Mouse (Mus musculus): ENCODE measurements around the gene Sik1.
"Not testable (repeated sequence)": the region's sequence is repeated elsewhere in the genome, so short reads cannot be mapped to it uniquely, and the experiment has no call there.

Gene Sik1

DNA sequence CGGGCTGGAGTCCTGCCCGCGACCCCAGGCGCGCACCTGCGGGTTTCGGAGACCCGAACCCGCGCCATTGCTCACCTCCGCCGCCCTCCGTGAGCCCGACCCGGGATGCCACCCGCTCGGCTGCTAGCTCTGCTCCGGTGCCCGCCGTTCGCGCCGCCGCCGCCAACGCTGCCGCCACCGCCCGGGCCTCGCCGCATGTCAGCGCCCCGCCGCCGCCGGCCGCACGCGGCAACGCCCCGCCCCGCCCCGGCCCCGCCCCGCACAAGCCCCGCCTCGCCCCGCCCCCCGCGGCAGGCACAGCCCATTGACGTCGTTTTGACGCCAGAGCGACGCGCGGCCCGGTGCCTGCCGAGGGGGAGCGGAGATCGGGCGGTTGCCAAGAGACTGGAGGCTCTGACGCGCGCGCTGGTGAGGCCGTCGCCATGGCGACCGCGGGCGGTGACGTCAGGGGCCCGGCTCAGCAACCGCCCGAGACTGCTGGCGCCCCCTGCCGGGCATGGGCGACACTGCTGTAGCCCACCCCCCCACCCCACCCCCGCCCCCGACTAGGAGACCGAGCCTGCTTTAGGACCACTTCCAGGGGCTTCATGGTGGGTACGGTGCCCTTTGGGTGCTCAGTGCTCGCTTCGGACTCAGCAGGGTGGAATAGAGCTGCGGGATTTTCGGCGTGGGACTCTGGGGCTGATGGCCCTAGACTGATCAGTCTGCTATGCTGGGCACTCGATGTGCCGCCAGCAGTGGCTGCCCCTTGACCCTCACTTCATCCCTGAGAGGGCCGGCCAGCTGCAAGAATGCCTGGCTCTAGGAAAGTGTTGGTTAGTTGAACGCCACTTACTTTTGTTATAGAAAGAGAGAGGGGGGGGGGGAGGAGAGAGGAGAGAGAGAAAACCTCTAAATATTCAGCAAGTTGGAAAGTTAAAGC lies at the start of gene Sik1:
Gene Sik1, minus strand, starts transcription at position 208 of the 922 bp plus-strand sequence.
- DNase-seq (ENCODE audit: low spot score in 2 of 2), result peak; percentile 94 to 95

DNA sequence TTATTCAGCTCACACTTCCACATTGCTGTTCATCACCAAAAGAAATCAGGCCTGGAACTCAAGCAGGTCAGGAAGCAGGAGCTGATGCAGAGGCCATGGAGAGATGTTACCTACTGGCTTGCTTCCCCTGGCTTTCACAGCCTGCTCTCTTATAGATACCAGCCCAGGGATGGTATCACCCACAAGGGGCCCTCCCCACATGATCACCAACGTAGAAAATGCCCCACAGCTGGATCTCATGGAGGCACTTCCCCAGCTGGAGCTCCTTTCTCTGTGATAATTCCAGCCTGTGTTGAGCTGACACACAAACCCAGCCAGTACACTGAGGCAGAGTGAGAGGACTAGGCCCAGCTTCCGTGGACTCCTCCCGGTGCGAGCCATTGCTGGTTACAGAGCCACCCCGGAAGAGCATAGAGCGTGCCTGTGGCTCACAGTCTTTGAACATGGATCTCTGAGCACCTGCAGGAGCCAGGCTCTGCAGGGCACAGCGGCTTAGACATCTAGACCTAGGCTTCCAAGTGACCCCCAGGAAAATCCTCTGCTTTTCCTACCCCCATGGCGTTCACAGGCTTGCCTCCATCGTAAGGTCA lies 49.7 kb upstream of the Sik1 start:
- DNase-seq (ENCODE audit: low spot score in 2 of 2), result no peak

DNA sequence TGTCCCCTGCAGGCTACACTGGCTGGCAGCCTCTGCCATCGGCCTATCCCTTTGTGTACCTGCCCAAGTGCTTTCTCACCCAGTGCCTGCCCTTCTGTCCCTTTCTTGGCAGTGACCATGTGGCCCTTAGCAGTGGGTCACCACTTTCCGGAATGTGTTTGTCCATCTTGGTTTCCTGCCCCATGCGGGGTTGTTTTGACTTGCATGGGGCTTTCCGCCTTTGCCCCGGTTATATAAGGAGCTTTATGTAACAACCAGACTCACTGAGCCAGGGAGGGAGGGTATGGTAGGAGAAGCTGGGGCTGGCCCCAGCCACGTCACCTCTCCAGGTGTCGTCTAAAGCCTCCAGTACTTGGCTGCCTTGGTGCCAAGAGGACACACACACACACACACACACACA lies 48.4 kb upstream of the Sik1 start:
- no peak for DNase-seq (ENCODE audit: low spot score in 2 of 2)

DNA sequence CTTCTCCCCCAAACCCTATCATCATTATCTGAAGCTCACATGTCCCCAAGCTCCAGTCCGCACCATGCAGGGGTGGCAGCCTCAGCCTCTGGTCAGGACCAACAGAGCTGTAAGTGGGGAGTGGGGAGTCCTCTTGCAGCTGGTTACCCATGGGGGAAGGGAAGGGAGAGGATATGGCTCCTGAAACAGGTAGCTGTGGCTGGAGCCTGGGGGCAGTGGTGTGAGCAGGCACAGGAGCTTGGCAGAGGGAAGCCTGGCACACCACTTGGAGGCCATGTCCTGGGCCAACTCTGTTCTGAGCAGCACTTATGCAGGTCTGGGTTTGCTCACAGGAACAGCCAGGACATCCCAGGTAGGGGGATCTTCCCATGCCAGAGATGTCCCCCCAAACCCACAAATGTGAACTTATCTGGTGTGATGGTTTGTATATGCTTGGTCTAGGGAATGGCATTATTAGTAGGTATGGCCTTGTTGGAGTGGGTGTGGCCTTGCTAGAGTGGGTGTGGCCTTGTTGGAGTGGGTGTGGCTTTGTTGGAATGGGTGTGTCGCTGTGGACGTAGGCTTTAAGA lies 47.1 kb upstream of the Sik1 start:
- DNase-seq (ENCODE audit: low spot score in 2 of 2), result no peak

DNA sequence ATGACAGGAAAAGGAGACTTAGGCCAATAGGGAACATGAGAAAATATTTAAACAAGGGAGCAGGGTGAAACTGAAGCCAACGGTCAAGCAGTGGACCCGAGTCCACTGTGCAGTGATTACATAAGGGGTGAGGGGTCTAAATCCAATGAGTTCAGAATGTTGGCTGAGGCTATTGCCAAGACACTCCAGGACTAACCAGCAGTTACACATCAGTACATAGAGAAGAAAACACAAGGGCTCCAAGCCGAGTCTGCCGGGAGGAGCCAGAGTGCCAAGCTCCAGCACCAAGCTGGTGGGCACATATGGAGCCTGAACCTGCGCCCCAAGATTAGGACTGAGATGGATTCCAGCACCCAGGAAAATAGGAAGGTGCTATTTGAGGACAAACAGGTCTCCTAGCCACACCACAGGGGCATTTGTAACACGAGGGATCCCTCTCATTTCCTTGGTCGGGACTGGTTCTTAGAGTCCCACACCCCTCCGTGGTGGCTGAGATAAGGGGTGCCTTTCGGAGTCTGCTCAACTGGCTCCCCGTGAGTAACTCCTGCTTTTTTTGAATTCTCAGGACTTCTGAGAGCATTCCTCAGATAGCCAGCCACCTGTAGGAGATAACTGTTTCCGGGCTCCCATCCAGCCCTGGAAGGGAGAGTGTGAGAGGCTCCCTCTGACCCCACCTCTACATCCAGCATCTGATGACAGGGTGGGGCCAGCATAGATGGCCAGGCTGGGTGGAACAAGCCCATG lies 46.0 kb upstream of the Sik1 start:
- DNase-seq (ENCODE audit: low spot score in 2 of 2), result no peak

DNA sequence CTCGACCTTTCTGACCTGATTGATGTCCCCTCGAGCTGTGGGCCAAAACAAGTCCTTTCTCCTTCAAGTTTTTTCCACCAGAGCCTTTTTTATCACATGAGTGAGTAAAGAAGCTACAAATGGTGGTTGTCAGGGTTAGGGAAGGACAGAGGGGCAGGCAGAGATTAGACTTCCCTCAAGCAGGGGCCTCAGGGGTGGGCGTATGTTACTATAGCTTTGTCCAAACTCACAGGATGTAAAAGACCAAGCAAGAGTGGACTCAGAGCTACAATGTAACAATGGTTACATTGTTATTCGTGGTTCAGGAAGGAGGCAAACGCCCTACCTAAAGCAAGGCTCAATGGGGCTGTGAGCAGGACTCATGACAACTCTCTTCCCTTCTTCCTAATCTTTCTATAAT lies 43.3 kb upstream of the Sik1 start:
- no peak for DNase-seq (ENCODE audit: low spot score in 2 of 2)

DNA sequence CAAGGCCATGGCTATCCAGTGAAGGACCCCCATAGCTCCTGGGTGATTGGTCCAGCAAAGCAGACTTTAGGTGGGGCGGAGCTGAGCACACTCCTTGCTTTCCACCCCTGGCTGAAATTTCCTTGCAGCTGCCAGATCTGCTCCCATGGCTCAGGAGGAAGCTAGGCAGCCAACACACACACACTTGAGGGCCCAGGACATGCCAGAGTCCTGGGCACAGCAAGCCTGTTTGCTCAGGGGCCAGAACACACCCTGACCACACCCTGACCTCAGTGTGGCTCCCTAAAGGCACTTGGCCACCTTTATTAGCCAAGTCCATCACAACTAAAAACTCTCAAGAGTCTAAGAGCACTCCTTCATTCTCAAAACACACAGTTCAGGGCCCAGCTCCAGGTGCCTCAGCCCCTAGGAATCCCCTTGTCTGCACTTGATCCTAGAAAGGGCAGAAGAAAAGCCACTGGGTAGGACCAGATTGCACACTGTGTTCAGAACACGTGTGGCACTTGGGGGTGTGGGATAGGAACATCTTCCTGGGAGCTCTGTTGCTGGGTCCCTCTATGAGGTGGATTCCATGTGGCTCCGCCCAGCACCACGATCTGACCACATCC lies 41.7 kb upstream of the Sik1 start:
- DNase-seq (ENCODE audit: low spot score in 2 of 2), result no peak

DNA sequence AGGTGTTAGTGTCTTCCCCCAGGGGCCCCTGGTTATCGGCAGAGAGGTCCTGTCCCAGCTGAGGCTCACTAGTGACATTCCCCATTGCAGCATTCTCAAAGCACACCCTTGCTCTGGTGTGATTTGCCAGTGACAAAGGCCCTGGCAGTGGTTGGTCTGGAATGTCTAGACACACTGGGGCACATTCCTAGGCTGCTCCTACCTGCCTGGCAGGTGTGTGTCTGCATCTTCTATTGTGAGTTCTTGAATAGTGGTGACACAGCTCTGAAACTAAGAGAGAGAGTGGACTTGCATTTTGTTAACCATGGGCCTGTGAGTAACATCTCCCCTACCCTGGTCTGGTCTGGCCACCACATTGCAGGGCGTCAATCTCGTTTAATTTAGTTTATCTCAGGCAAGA lies 41.1 kb upstream of the Sik1 start:
- no peak for DNase-seq (ENCODE audit: low spot score in 2 of 2)

DNA sequence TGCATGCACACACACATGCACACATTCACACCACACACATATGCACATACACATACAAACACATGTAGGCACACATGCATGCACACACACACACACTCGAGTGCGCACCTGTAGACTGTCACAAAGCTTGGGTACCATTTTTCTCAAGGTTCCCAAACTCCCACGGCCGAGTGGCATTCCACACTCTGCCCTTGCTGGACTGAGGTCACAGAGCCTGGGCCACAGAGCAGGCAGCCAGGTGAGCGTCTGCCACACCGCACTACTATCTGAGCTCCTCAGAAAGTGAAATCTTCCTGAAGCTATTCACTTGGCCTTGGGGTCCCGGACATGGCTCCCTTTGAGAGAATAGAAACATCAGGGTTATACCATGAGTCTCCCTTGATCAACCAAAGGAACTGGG lies 40.7 kb upstream of the Sik1 start:
- DNase-seq (ENCODE audit: low spot score in 2 of 2), result no peak

DNA sequence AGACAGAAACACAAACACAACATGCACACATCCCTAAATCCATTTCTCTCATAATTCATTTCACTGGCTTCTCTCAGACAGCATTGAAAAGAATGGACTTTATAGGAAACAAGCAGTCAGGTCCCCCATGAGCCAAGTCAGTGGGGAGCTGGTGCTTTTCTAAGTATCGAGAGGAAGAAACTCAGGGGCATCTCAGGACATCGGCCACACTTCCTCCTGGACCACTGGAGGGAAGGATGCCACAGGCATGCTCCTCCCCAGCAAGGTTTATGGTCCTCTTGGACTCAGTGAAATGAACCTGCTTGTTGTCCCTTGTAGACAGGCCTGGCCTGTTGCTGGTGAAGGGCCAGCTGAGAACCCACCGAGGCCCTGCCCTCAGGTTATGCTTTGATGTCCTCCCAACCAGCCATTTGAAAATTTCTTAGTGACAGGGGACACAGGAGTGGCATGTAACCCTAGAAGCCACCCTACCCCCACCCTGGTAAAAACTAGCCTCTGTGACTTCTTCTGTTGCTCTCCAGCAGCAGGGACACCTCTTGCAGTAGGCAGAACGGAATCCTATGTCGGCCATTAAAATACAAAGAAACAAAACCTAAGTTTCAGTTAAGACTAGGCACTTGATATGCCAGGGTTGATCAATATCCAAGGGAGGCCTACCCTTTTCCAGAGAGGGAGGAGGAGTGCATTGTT lies 37.9 kb upstream of the Sik1 start:
- DNase-seq (ENCODE audit: low spot score in 2 of 2), result no peak

DNA sequence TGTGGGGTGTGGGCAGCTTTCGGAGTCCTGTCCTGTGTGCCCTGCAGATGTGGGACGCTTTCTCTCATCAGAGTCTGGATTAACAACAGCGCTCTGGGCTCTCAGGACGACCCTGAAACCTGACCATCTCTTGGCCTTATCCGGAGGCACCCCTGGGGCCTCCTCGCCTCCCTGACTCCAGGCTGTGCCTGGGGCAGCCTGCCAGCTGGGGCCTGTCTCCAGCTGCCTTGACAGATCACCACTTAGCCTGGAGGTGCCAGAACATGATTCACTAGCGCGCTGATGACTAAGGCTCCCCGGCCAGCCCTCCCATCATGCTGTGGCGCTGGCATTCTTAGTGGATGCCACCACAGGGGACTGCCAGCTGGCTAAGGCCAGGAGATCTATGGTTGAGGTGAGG lies 37.1 kb upstream of the Sik1 start:
- DNase-seq (ENCODE audit: low spot score in 2 of 2), result peak; percentile 20 to 47

DNA sequence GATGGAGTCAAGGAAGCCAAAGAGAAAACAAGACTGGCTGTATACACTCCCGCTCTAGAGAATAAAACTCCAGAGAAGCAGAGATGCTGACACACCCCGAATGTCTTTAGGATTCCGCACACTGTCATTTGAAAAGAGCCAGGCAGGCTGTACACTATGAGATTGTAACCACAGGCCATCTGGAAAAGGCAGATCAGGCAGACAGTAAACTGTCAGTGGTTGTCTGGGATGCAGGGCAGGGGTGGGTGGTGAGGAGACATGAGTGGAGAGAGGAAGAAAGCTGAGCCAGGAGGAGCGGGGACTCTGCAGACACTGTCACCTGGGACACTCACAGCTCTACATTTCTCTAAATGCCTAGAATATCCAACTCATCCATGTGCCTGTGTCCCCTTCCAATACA lies 36.3 kb upstream of the Sik1 start:
- DNase-seq (ENCODE audit: low spot score in 2 of 2), result no peak

DNA sequence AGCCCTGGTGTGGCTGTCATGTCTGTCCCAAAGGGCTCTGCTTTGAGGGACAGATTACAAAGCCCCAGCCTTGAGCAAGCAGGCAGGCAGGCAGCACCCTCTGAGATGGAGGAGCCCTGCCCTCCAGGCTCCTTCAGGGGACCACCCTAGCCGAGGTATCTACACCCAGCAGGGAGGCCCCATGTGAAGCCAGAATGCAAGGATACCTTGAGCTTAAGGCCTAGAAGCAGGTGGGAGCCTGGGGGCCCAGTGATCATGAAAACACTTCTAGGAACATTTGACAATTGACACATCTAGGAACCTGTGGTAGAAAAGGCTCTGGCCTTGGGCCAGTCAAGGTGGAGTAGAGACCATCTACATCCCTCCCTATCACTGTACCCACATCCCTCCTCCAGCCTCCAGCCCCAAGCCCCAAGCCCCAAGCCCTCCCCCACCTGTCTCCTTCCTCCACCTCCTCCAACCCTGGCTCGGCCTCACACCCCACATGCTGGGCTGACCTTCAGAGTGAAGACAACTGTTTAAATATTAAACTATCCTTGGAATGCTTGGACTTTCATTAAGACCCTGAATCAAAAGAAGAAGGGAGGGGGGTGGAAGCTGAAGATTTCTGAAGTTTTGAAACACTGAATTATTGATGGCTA lies 34.8 kb upstream of the Sik1 start:
- no peak for DNase-seq (ENCODE audit: low spot score in 2 of 2)

DNA sequence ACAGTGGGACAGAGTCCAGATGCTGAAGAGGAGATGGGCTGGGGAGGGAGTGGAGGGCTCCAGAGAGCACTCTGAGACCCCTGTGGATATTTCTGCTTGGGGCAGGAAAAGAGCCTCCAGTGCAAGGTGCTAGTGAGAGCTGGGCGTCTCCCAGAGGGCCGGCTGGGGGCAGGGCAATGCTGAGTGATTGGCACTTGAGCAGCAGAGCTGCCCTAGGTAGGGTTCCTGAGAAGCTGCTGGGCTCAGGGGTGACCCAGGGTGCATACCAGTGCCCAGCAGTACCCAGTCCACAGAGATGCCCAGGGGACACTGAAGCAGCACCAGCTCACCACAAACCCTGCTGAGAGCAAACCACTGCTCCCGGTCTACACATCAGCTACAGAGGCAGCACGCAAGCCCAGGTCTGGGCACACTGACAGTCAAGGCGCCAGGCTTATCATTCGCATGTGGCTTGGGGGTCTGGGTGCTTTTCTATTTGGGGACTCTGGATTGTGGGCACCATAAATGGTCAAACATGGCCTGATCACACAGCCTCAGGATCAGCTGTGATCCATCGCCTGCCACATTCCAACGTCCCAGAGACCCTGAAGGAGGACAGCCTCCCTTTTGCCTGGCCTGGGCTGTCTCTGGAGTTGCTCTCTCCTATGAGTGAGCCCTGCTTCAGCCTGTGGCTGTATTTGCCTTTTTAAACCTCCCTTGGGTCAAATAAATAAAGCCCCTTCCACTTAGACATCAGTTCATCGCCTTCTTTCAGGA lies 34.0 kb upstream of the Sik1 start:
- DNase-seq (ENCODE audit: low spot score in 2 of 2), result no peak

DNA sequence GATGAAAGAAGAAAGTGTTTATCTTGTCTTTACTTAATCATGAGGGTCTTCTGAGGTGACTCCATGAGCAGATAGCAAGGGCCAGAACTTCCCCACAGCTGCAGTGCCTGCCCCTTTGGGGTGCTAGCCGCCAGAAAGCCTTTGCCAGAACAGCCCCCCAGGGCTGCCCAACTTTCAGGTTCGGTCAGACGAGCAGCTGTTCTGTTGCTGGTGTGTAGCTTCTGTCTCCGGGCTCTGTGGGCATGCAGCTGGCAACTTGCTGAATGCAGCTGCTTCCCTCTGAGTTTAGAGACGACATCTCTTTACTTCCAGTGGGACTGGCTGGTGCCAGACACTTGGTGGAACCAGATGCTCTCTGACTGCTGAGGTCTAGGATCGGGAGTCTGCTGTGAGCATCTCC lies 32.9 kb upstream of the Sik1 start:
- DNase-seq (ENCODE audit: low spot score in 2 of 2), result no peak

DNA sequence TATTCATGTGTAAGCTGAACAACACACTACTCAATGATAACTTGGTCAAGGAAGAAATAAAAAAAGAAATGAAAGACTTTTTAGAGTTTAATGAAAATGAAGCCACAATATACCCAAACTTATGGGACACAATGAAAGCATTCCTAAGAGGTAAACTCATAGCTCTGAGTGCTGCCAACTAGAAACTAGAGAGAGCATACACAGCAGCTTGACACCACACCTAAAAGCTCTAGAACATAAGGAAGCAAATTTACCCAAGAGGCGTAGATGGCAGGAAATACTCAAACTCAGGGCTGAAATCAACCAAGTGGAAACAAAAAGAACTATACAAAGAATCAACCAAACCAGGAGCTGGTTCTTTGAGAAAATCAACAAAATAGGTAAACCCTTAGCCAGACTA lies 29.1 kb upstream of the Sik1 start:
- DNase-seq (ENCODE audit: low spot score in 2 of 2), result not testable (repeated sequence)

DNA sequence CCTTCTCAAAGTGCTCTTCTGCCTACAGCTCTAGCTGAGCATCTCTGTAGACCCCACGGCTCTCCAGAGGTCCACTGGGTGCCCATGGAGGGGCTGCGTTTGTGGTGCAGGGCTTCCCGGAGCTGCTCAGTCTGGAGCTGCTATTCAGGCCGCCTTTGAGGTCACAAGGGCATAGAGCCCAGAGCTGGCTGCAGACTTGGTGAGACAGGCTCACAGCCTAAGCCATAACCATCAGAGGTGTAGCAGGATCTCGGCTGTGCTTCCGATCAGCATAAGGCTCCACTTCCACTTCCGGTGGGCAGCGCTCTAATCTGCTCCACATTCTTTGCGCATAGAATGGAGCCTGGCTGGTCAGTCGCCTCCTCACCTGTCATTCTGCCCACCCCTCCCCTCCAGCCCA lies 23.8 kb upstream of the Sik1 start:
- no peak for DNase-seq (ENCODE audit: low spot score in 2 of 2)

DNA sequence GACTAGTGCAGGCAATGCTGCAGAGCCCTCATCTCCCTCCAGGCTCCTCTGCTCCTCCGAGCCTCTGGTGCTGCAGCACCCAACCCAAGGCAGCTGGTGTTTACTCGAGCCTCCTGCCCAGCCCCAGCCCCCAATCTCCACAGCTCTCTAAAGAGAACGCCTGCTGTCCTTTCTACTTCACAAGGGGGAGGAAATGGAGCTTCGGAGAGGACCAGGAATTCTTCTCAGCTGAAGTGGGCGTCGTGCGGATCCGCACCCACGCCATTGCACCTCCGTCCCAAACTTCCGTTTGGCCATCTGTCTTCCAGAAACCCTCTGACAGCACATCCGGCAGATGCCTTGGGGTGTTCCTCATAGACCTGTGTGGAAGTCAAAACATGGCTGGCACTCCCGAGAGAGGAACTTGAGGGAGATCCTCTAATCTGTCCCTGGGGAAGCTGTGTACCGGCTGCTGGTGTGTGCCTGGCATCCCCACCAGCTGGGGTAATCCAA lies 22.1 kb upstream of the Sik1 start:
- peak; percentile 45 to 46 for DNase-seq (ENCODE audit: low spot score in 2 of 2)

DNA sequence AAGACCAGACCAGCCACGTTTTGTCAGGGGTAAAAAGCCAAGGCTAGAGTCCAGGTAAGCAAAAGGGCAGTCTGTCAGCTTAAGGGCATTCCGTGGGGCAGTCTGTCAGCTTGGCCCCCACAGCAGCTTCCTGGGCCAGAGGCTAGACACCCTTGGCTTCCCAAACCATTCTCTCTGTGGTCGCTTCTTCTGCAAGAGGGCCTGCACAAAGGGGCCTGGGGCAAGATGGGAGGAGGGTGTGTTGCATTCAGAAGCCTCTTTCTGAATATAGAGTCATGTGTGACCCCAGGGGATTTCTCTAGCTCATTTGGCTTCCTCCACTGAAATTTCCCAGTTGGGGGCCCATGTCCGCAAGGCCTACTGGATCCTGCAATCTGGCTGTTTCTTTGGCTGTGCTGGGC lies 21.6 kb upstream of the Sik1 start:
- DNase-seq (ENCODE audit: low spot score in 2 of 2), result no peak

DNA sequence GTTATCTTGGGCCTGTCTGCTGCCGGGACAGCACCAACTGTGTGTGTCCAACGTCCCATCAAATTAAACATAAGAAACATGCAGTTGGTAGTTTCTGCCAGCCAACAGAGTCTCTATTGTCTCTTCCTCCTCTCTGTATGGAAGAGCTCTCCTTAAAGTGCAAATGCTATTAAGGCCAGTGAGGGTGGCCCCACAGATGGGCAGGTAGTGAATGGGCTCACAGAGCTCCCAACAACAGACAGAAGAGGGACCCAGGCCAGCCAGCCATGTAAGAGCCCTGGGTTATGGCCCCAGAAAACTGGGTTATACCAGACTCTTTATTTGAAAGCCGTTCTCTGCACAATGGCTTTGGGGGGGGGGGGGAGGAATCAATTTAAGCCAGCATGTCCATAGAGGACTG lies 21.2 kb upstream of the Sik1 start:
- DNase-seq (ENCODE audit: low spot score in 2 of 2), result no peak
